Mouse (Mus musculus) MEL (cell line): ENCODE measurements around the gene Zfp651. TPM values are rescaled to one million over a fixed set of nuclear protein-coding genes. Genes with fewer than 3 reads are reported as not detected.

Experiments used
- DNase-seq: peaks from one replicate; pipeline ENCODE4 v3.0.0; 2011; ENCODE audit warnings: low read depth, low spot score
- H3K27ac ChIP-seq: 2 replicates; pipeline ENCODE4 v1.5.1; 2012; ENCODE audit warnings: low read depth, mild to moderate bottlenecking, control low read depth, low read length, moderate library complexity; ENCODE audit not compliant: control insufficient read depth
- H3K27me3 ChIP-seq, 2 experiments: fragments of 150-350 bp in 1 of 2; sonication (generic) in 1 of 2; 2 replicates each; pipeline ENCODE4 v1.6.1; 2012; ENCODE audit warnings: low read length in 2 of 2, mild to moderate bottlenecking in 2 of 2, improper control_type of control experiment in 1 of 2, moderate library complexity in 1 of 2; ENCODE audit not compliant: insufficient read depth in 2 of 2, control insufficient read depth in 1 of 2
- H3K36me3 ChIP-seq, 2 experiments: 2 replicates each; pipeline ENCODE4 v1.6.1; 2012 to 2014; ENCODE audit warnings: low read length in 2 of 2, improper control_type of control experiment in 1 of 2, inconsistent platforms in 1 of 2, mild to moderate bottlenecking in 1 of 2; ENCODE audit not compliant: insufficient read depth in 2 of 2, control insufficient read depth in 1 of 2
- H3K4me1 ChIP-seq, 2 experiments: fragments of 150-350 bp in 1 of 2; sonication (generic) in 1 of 2; 2 replicates each; pipeline ENCODE4 v1.6.1; 2012; ENCODE audit warnings: low read length in 2 of 2, improper control_type of control experiment in 1 of 2, mild to moderate bottlenecking in 1 of 2; ENCODE audit not compliant: insufficient read depth in 2 of 2, control insufficient read depth in 1 of 2
- H3K4me3 ChIP-seq, 2 experiments: fragments of 150-350 bp in 1 of 2; sonication (generic) in 1 of 2; 2 replicates each; pipeline ENCODE4 v1.5.1; 2012; ENCODE audit warnings: low read depth in 2 of 2, low read length in 2 of 2, mild to moderate bottlenecking in 2 of 2, moderate library complexity in 2 of 2, control low read depth in 1 of 2, improper control_type of control experiment in 1 of 2; ENCODE audit not compliant: control insufficient read depth in 1 of 2, insufficient read depth in 1 of 2
- H3K79me2 ChIP-seq: 2 replicates; pipeline ENCODE4 v1.6.1; 2012; ENCODE audit warnings: mild to moderate bottlenecking, low read length, moderate library complexity; ENCODE audit not compliant: control insufficient read depth, poor library complexity, insufficient read depth
- H3K9ac ChIP-seq: 2 replicates; pipeline ENCODE4 v1.6.1; 2012; ENCODE audit warnings: low read depth, mild to moderate bottlenecking, control low read depth, low read length, moderate library complexity; ENCODE audit not compliant: control insufficient read depth, poor library complexity, severe bottlenecking
- H3K9me3 ChIP-seq: fragments of 150-350 bp; sonication (generic); replicated peaks from 2 replicates; pipeline ENCODE4 v1.6.1; 2012; ENCODE audit warnings: mild to moderate bottlenecking, low read length, improper control_type of control experiment, moderate library complexity; ENCODE audit not compliant: insufficient read depth
- CTCF ChIP-seq, 3 experiments: IDR thresholded peaks in 2 of 3; conservative IDR thresholded peaks in 1 of 3; 2 replicates each; pipeline ENCODE4 v1.5.1; 2011 to 2012; ENCODE audit warnings: low read length in 3 of 3, low read depth in 2 of 3, mild to moderate bottlenecking in 2 of 3, improper control_type of control experiment in 1 of 3, inconsistent platforms in 1 of 3, mixed read lengths in 1 of 3, moderate library complexity in 1 of 3; ENCODE audit not compliant: control insufficient read depth in 1 of 3, insufficient read depth in 1 of 3, poor library complexity in 1 of 3, severe bottlenecking in 1 of 3
- E2F4 ChIP-seq: IDR thresholded peaks from 2 replicates; pipeline ENCODE4 v1.6.1; 2011; ENCODE audit warnings: low read depth, low read length, improper control_type of control experiment, borderline replicate concordance
- GABPA ChIP-seq: IDR thresholded peaks from 2 replicates; pipeline ENCODE4 v1.6.1; 2012; ENCODE audit warnings: low read depth, mild to moderate bottlenecking, inconsistent platforms, low read length, improper control_type of control experiment, moderate library complexity
- GATA1 ChIP-seq: IDR thresholded peaks from 2 replicates; pipeline ENCODE4 v1.6.1; 2011; ENCODE audit warnings: low read depth, low read length, improper control_type of control experiment
- MEF2A ChIP-seq: IDR thresholded peaks from 2 replicates; pipeline ENCODE4 v1.6.1; 2014; ENCODE audit warnings: low read depth, mild to moderate bottlenecking, inconsistent platforms, low read length, improper control_type of control experiment; ENCODE audit not compliant: poor library complexity, insufficient replicate concordance, severe bottlenecking; ENCODE audit errors: extremely low read depth
- MXI1 ChIP-seq: IDR thresholded peaks from 2 replicates; pipeline ENCODE4 v1.6.1; 2011; ENCODE audit warnings: mild to moderate bottlenecking, low read depth, low read length, improper control_type of control experiment
- MYB ChIP-seq: IDR thresholded peaks from 2 replicates; pipeline ENCODE4 v1.6.1; 2011; ENCODE audit warnings: mild to moderate bottlenecking, low read depth, low read length, improper control_type of control experiment
- POLR2AphosphoS5 ChIP-seq: IDR thresholded peaks from 2 replicates; pipeline ENCODE4 v1.6.1; 2012; ENCODE audit warnings: low read depth, borderline replicate concordance, mild to moderate bottlenecking, inconsistent platforms, low read length, moderate library complexity, mixed read lengths
- RCOR1 ChIP-seq: IDR thresholded peaks from 2 replicates; pipeline ENCODE4 v1.6.1; 2012; ENCODE audit warnings: low read depth, mild to moderate bottlenecking, inconsistent platforms, low read length, improper control_type of control experiment
- TAL1 ChIP-seq: IDR thresholded peaks from 2 replicates; pipeline ENCODE4 v1.6.1; 2012; ENCODE audit warnings: mild to moderate bottlenecking, inconsistent platforms, low read length, moderate library complexity, mixed read lengths
- TBP ChIP-seq: IDR thresholded peaks from 2 replicates; pipeline ENCODE4 v1.8.0; 2011; ENCODE audit warnings: low read depth, low read length, improper control_type of control experiment
- UBTF ChIP-seq: IDR thresholded peaks from 2 replicates; pipeline ENCODE4 v1.6.1; 2012; ENCODE audit warnings: low read depth, mild to moderate bottlenecking, inconsistent platforms, low read length, improper control_type of control experiment, moderate library complexity, borderline replicate concordance; ENCODE audit not compliant: insufficient read depth
- USF2 ChIP-seq, 2 experiments: IDR thresholded peaks; 2 replicates each; pipeline ENCODE4 v1.6.1; 2011 to 2012; ENCODE audit warnings: improper control_type of control experiment in 2 of 2, low read length in 2 of 2, borderline replicate concordance in 1 of 2, inconsistent platforms in 1 of 2, low read depth in 1 of 2, mild to moderate bottlenecking in 1 of 2; ENCODE audit not compliant: insufficient read depth in 1 of 2
- ZC3H11A ChIP-seq: IDR thresholded peaks from 2 replicates; pipeline ENCODE4 v1.6.1; 2012; ENCODE audit warnings: low read depth, mild to moderate bottlenecking, inconsistent platforms, low read length, improper control_type of control experiment
- ZMIZ1 ChIP-seq: IDR thresholded peaks from 2 replicates; pipeline ENCODE4 v1.6.1; 2012; ENCODE audit warnings: low read depth, mild to moderate bottlenecking, inconsistent platforms, low read length, improper control_type of control experiment, moderate library complexity
- ZNF384 ChIP-seq: IDR thresholded peaks from 2 replicates; pipeline ENCODE4 v1.6.1; 2012; ENCODE audit warnings: low read depth, mild to moderate bottlenecking, inconsistent platforms, low read length, improper control_type of control experiment
- polyA plus RNA-seq, 2 experiments: library from polyadenylated mRNA; stranded (reverse) in 1 of 2; unstranded in 1 of 2; fragments of >175 nt in 1 of 2; fragments of >200 nt in 1 of 2; gene quantifications; 2 replicates each; pipeline versions ENCODE4 v1.2.1 to v1.2.4; 2012; ENCODE audit warnings: low replicate concordance in 2 of 2, low read depth in 1 of 2; ENCODE audit not compliant: insufficient read length in 2 of 2, insufficient read depth in 1 of 2, missing spikeins in 1 of 2
- total RNA-seq: library from RNA; depleted of rRNA; stranded (reverse); fragments of 300-350 nt; gene quantifications from 2 replicates; pipeline ENCODE4 v1.2.3, GENCODE M21; 2012

Gene Zfp651
- total and polyA plus RNA-seq, 3 experiments: 0.07 to 0.12 TPM; not detected in 1

GRCm38 (mm10) chr9:121762761-121763160 is 3.6 kb downstream of the Zfp651 start:
- TF ChIP-seq TBP: no peak
- no peak for TF ChIP-seq MYB
- no peak for TF ChIP-seq POLR2AphosphoS5
- TF ChIP-seq MXI1: no peak
- no peak for TF ChIP-seq MEF2A
- no peak for TF ChIP-seq GABPA
- TF ChIP-seq USF2 (IDR thresholded peaks at IDR 0.05; ENCODE audit: borderline replicate concordance in 1 of 2, insufficient read depth in 1 of 2, low read depth in 1 of 2, low read length in 2 of 2): no peak
- TF ChIP-seq E2F4: no peak
- TF ChIP-seq RCOR1: no peak
- no peak for TF ChIP-seq TAL1
- TF ChIP-seq UBTF: no peak
- H3K9ac ChIP-seq: no peak overlapping the region
- no peak overlapping the region for H3K27ac ChIP-seq
- no peak overlapping the region for H3K4me3 ChIP-seq
- H3K4me1 ChIP-seq: no peaks in the 10 kb centered on the region
- DNase-seq: no peak
- H3K9me3 ChIP-seq: no peaks in the 10 kb centered on the region
- no peaks in the 10 kb centered on the region for H3K36me3 ChIP-seq
- no peaks in the 10 kb centered on the region for H3K79me2 ChIP-seq
- no peaks in the 10 kb centered on the region for H3K27me3 ChIP-seq

- Histone ChIP-seq H3K36me3 (no peaks in the 10 kb centered on the region), H3K27me3 (no peaks in the 10 kb centered on the region), H3K4me1 (no peaks in the 10 kb centered on the region), H3K9me3 (no peaks in the 10 kb centered on the region), H3K27ac (no peak overlapping the region), H3K9ac (no peak overlapping the region), H3K79me2 (no peaks in the 10 kb centered on the region), H3K4me3 (no peak overlapping the region)
- TF ChIP-seq ZC3H11A (no peak), ZNF384 (no peak), CTCF (IDR thresholded peaks at IDR 0.05 in 2 of 3, conservative IDR thresholded peaks at IDR 0.05 in 1 of 3; ENCODE audit: control insufficient read depth in 1 of 3, insufficient read depth in 1 of 3, low read depth in 2 of 3, low read length in 3 of 3, poor library complexity in 1 of 3, severe bottlenecking in 1 of 3) (no peak), ZMIZ1 (no peak), GATA1 (no peak)
- no peak for DNase-seq
Observed at GRCm38 (mm10) chr9:121763716-121764115, 4.6 kb downstream of the Zfp651 start.
